Mouse (Mus musculus) liver, embryonic 15.5 days (tissue): ENCODE measurements around the gene Scyl3. TPM values are rescaled to one million over a fixed set of nuclear protein-coding genes. Genes with fewer than 3 reads are reported as not detected.

ENCODE experiments used
- ATAC-seq: fragments of 200-750 bp; cut with Nextera tagmentation; 2 replicates; pipeline ENCODE4 v1.8.0; 2017; ENCODE audit warnings: moderate number of reproducible peaks, mild to moderate bottlenecking, moderate library complexity; ENCODE audit not compliant: insufficient read depth
- H3K27ac ChIP-seq: fragments of 300-500 bp; sonication (generic); replicated peaks from 2 replicates; pipeline ENCODE4 v1.5.1; 2015; ENCODE audit warnings: mild to moderate bottlenecking, inconsistent platforms
- H3K27me3 ChIP-seq: fragments of 300-500 bp; sonication (generic); 2 replicates; pipeline ENCODE4 v1.6.1; 2015; ENCODE audit warnings: mild to moderate bottlenecking, inconsistent platforms
- H3K36me3 ChIP-seq: fragments of 300-500 bp; sonication (generic); replicated peaks from 2 replicates; pipeline ENCODE4 v1.6.1; 2015; ENCODE audit warnings: moderate library complexity, mild to moderate bottlenecking, inconsistent platforms
- H3K4me1 ChIP-seq: fragments of 300-500 bp; sonication (generic); replicated peaks from 2 replicates; pipeline ENCODE4 v1.6.1; 2015; ENCODE audit warnings: inconsistent platforms
- H3K4me2 ChIP-seq: fragments of 300-500 bp; sonication (generic); 2 replicates; pipeline ENCODE4 v1.6.1; 2015; ENCODE audit warnings: moderate library complexity, mild to moderate bottlenecking, inconsistent platforms
- H3K4me3 ChIP-seq: fragments of 300-500 bp; sonication (generic); replicated peaks from 2 replicates; pipeline ENCODE4 v1.5.1; 2015; ENCODE audit warnings: mild to moderate bottlenecking, inconsistent platforms
- H3K9ac ChIP-seq: fragments of 300-500 bp; sonication (generic); 2 replicates; pipeline ENCODE4 v1.6.1; 2015; ENCODE audit warnings: moderate library complexity, mild to moderate bottlenecking, inconsistent platforms
- H3K9me3 ChIP-seq: fragments of 300-500 bp; sonication (generic); replicated peaks from 2 replicates; pipeline ENCODE4 v1.6.1; 2016; ENCODE audit warnings: inconsistent platforms
- WGBS: fragments of 180-500 bp; shearing (Covaris S2); methylation state at CpG from one replicate; pipeline ENCODE4 v1.1.7; 2015; ENCODE audit warnings: mixed read lengths; ENCODE audit not compliant: insufficient replicate concordance; 5-methylcytosine and 5-hydroxymethylcytosine counted together
- polyA plus RNA-seq: library from polyadenylated mRNA; unstranded; fragments of >200 nt; fragmentation: Nextera tagmentation; extraction: Ambion mirVana; gene quantifications from 2 replicates; pipeline ENCODE4 v1.2.1, GENCODE M21; 2015

The Scyl3 gene
- polyA plus RNA-seq: 8.4 and 9.3 TPM in 2 replicates

GRCm38 (mm10) chr1:163928846-163929245 is at the start of gene Scyl3:
Gene Scyl3 (plus strand): TSS chr1:163929100.
- no peaks in the 10 kb centered on the region for H3K27me3 ChIP-seq
- no peaks in the 10 kb centered on the region for H3K9me3 ChIP-seq
- peaks cover 8% of the 10 kb centered on the region for H3K36me3 ChIP-seq
- 65% methylated on average over 7 of the region's 7 CpGs for WGBS
- peak within 1 kb of the TSS; percentile 74 for H3K27ac ChIP-seq
- H3K4me1 ChIP-seq: peaks cover 31% of the 10 kb centered on the region
- peak within 1 kb of the TSS; percentile 97 for H3K4me3 ChIP-seq
- H3K9ac ChIP-seq: peak within 1 kb of the TSS; percentile 92
- peak within 1 kb of the TSS; percentile 80 for H3K4me2 ChIP-seq
- ATAC-seq: no peak

- Histone ChIP-seq H3K9ac (no peak overlapping the region), H3K9me3 (no peaks in the 10 kb centered on the region), H3K36me3 (no peaks in the 10 kb centered on the region), H3K27me3 (no peaks in the 10 kb centered on the region), H3K4me2 (no peak overlapping the region), H3K27ac (no peak overlapping the region), H3K4me3 (no peak overlapping the region), H3K4me1 (no peaks in the 10 kb centered on the region)
- ATAC-seq: no peak
These were observed 39.3 kb upstream of the Scyl3 start for GRCm38 (mm10) chr1:163889629-163890028.

- WGBS: 76% methylated on average over 5 of the region's 5 CpGs
- Histone ChIP-seq H3K4me3 (no peak overlapping the region), H3K9me3 (no peaks in the 10 kb centered on the region), H3K4me1 (no peaks in the 10 kb centered on the region), H3K36me3 (no peaks in the 10 kb centered on the region), H3K27ac (no peak overlapping the region), H3K27me3 (no peaks in the 10 kb centered on the region), H3K9ac (no peak overlapping the region), H3K4me2 (no peak overlapping the region)
- ATAC-seq: no peak
These were observed 35.6 kb upstream of the Scyl3 start for GRCm38 (mm10) chr1:163893294-163893693.

GRCm38 (mm10) chr1:163893774-163894527 is 34.9 kb upstream of the Scyl3 start:
- Histone ChIP-seq H3K9ac (no peak overlapping the region), H3K4me2 (no peak overlapping the region), H3K27ac (no peak overlapping the region), H3K4me1 (no peaks in the 10 kb centered on the region), H3K9me3 (no peaks in the 10 kb centered on the region), H3K36me3 (no peaks in the 10 kb centered on the region), H3K27me3 (no peaks in the 10 kb centered on the region), H3K4me3 (no peak overlapping the region)
- 70% methylated on average over 11 of the region's 11 CpGs for WGBS
- no peak for ATAC-seq

GRCm38 (mm10) chr1:163898291-163898764 is 30.6 kb upstream of the Scyl3 start:
- Histone ChIP-seq H3K9ac (no peak overlapping the region), H3K4me1 (no peaks in the 10 kb centered on the region), H3K27me3 (no peaks in the 10 kb centered on the region), H3K36me3 (no peaks in the 10 kb centered on the region), H3K4me2 (no peak overlapping the region), H3K4me3 (no peak overlapping the region), H3K9me3 (no peaks in the 10 kb centered on the region), H3K27ac (no peak overlapping the region)
- 60% methylated on average over 5 of the region's 5 CpGs for WGBS
- ATAC-seq: no peak

- Histone ChIP-seq H3K27ac (no peak overlapping the region), H3K9me3 (no peaks in the 10 kb centered on the region), H3K4me2 (no peak overlapping the region), H3K4me1 (no peaks in the 10 kb centered on the region), H3K9ac (no peak overlapping the region), H3K4me3 (no peak overlapping the region), H3K27me3 (no peaks in the 10 kb centered on the region), H3K36me3 (no peaks in the 10 kb centered on the region)
- no peak for ATAC-seq
- 63% methylated on average over 2 of the region's 2 CpGs for WGBS
These were observed 29.3 kb upstream of the Scyl3 start for GRCm38 (mm10) chr1:163899575-163899974.

- H3K9ac ChIP-seq: no peak overlapping the region
- no peak overlapping the region for H3K4me2 ChIP-seq
- no peak overlapping the region for H3K4me3 ChIP-seq
- H3K9me3 ChIP-seq: no peaks in the 10 kb centered on the region
- no peaks in the 10 kb centered on the region for H3K27me3 ChIP-seq
- no peak for ATAC-seq
- H3K36me3 ChIP-seq: no peaks in the 10 kb centered on the region
- H3K27ac ChIP-seq: no peak overlapping the region
- no peaks in the 10 kb centered on the region for H3K4me1 ChIP-seq
- WGBS: 56% methylated on average over 2 of the region's 2 CpGs
These were observed 28.7 kb upstream of the Scyl3 start for GRCm38 (mm10) chr1:163900168-163900567.

GRCm38 (mm10) chr1:163903411-163903810 is 25.5 kb upstream of the Scyl3 start:
- H3K27ac ChIP-seq: no peak overlapping the region
- 52% methylated on average over 3 of the region's 3 CpGs for WGBS
- H3K9ac ChIP-seq: no peak overlapping the region
- H3K36me3 ChIP-seq: no peaks in the 10 kb centered on the region
- H3K4me3 ChIP-seq: no peak overlapping the region
- no peak for ATAC-seq
- no peak overlapping the region for H3K4me2 ChIP-seq
- H3K4me1 ChIP-seq: no peaks in the 10 kb centered on the region
- no peaks in the 10 kb centered on the region for H3K27me3 ChIP-seq
- H3K9me3 ChIP-seq: no peaks in the 10 kb centered on the region

GRCm38 (mm10) chr1:163907007-163907811 is 21.7 kb upstream of the Scyl3 start:
- Histone ChIP-seq H3K4me2 (no peak overlapping the region), H3K9me3 (no peaks in the 10 kb centered on the region), H3K4me3 (no peak overlapping the region), H3K36me3 (no peaks in the 10 kb centered on the region), H3K4me1 (no peaks in the 10 kb centered on the region), H3K27me3 (no peaks in the 10 kb centered on the region), H3K27ac (no peak overlapping the region), H3K9ac (no peak overlapping the region)
- ATAC-seq: no peak
- WGBS: 67% methylated on average over 4 of the region's 4 CpGs

GRCm38 (mm10) chr1:163908389-163908788 is 20.5 kb upstream of the Scyl3 start:
- Histone ChIP-seq H3K27me3 (no peaks in the 10 kb centered on the region), H3K4me1 (no peaks in the 10 kb centered on the region), H3K4me2 (no peak overlapping the region), H3K27ac (no peak overlapping the region), H3K9me3 (no peaks in the 10 kb centered on the region), H3K9ac (no peak overlapping the region), H3K4me3 (no peak overlapping the region), H3K36me3 (no peaks in the 10 kb centered on the region)
- 24% methylated on average over 11 of the region's 11 CpGs for WGBS
- no peak for ATAC-seq

- Histone ChIP-seq H3K4me2 (no peak overlapping the region), H3K9ac (no peak overlapping the region), H3K9me3 (no peaks in the 10 kb centered on the region), H3K36me3 (no peaks in the 10 kb centered on the region), H3K27me3 (no peaks in the 10 kb centered on the region), H3K27ac (no peak overlapping the region), H3K4me3 (no peak overlapping the region), H3K4me1 (no peaks in the 10 kb centered on the region)
- no peak for ATAC-seq
- WGBS: 8% methylated on average over 2 of the region's 2 CpGs
These were observed 18.6 kb upstream of the Scyl3 start for GRCm38 (mm10) chr1:163910343-163910742.
